Mouse (Mus musculus) neutrophil, adult 59 days (primary cell): ENCODE data around the gene Cib1. TPM values are rescaled to one million over a fixed set of nuclear protein-coding genes. Genes with fewer than 3 reads are reported as not detected.

Experiments
- total RNA-seq, 2 experiments: library from RNA; stranded (reverse); gene quantifications; 1 replicate in 1 of 2; 2 replicates in 1 of 2; pipeline ENCODE4 v1.2.4; 2023

Gene Cib1
- 100 to 1,000 TPM; 102 to 103 TPM for total RNA-seq

GRCm38 (mm10) chr7:80232489-80233029, at the start of gene Cib1, which contains the start of gene Gdpgp1:
Cib1 (minus strand) TSS chr7:80232813.
Gdpgp1 (plus strand) TSS chr7:80232865.

GRCm38 (mm10) chr7:80268897-80269750, 36.5 kb upstream of the Cib1 start, which contains the start of gene Vps33b:
Vps33b (plus strand) TSS chr7:80269649.

GRCm38 (mm10) chr7:80260625-80261371, 28.2 kb upstream of the Cib1 start, which contains the start of gene Ngrn:
Ngrn (plus strand) TSS chr7:80261215.

GRCm38 (mm10) chr7:80246148-80246721, 13.6 kb upstream of the Cib1 start, which contains the start of gene Ttll13:
Ttll13 (plus strand) TSS chr7:80246376.

GRCm38 (mm10) chr7:80186531-80187296, 45.9 kb downstream of the Cib1 start, which contains the start of gene Sema4b:
Sema4b (plus strand) TSS chr7:80186841.

Other genes with a start within 250 kb of the Cib1 start
- gene Zfp710, start 208.0 kb downstream of the Cib1 start, total RNA-seq: 100 to 1,000 TPM; 124 to 146 TPM
- 10 to 100 TPM; 43.2 to 52.1 TPM for gene Idh2, start 117.4 kb downstream of the Cib1 start, total RNA-seq
- 10 to 100 TPM; 29.5 to 35.1 TPM for gene Sema4b, start 46.0 kb downstream of the Cib1 start, total RNA-seq
- gene Gdpgp1, start 52 bp upstream of the Cib1 start, total RNA-seq: 1 to 10 TPM; 2.1 to 2.2 TPM
- 1 to 10 TPM in 1 of 2 experiments, under 1 TPM in 1; 0.82 to 1.3 TPM for gene Ttll13, start 13.6 kb upstream of the Cib1 start, total RNA-seq
- 10 to 100 TPM; 15.5 to 15.9 TPM for gene Ngrn, start 28.4 kb upstream of the Cib1 start, total RNA-seq
- 10 to 100 TPM; 15.1 to 17.8 TPM for gene Vps33b, start 36.8 kb upstream of the Cib1 start, total RNA-seq
- gene Prc1, start 61.6 kb upstream of the Cib1 start, total RNA-seq: 10 to 100 TPM; 84.8 to 89.6 TPM
- 1 to 10 TPM; 2.8 to 2.9 TPM for gene Rccd1, start 91.6 kb upstream of the Cib1 start, total RNA-seq
- 10 to 100 TPM; 56.8 to 57.0 TPM for gene Unc45a, start 108.2 kb upstream of the Cib1 start, total RNA-seq
- gene Hddc3, start 110.3 kb upstream of the Cib1 start, total RNA-seq: 1 to 10 TPM; 5.8 to 8.8 TPM
- gene Man2a2, start 138.6 kb upstream of the Cib1 start, total RNA-seq: 10 to 100 TPM; 28.2 to 43.3 TPM
- gene Fes, start 155.1 kb upstream of the Cib1 start, total RNA-seq: 100 to 1,000 TPM; 597 to 602 TPM
- 100 to 1,000 TPM; 149 to 163 TPM for gene Furin, start 172.6 kb upstream of the Cib1 start, total RNA-seq